Mouse (Mus musculus): ENCODE measurements around the gene Defb30. TPM values are rescaled to one million over a fixed set of nuclear protein-coding genes. Genes with fewer than 3 reads are reported as not detected.

Defb30 gene
- polyA plus RNA-seq (2015; fragmentation: Nextera tagmentation; extraction: Ambion mirVana), result not detected in 2 replicates

- DNase-seq (ENCODE audit: low spot score), result no peak
- Histone ChIP-seq H3K27me3 (ENCODE audit: insufficient read depth, low read length) (no peaks in the 10 kb centered on the region), H3K4me2 (ENCODE audit: low read length) (no peak within 1 kb of the TSS), H3K4me1 (replicated peaks; ENCODE audit: insufficient read depth, low read length) (no peaks in the 10 kb centered on the region), H3K36me3 (ENCODE audit: insufficient read depth, low read length) (no peaks in the 10 kb centered on the region), H3K9me3 (replicated peaks; ENCODE audit: low read length) (no peaks in the 10 kb centered on the region), H3K4me3 (replicated peaks; ENCODE audit: low read depth, low read length) (no peak within 1 kb of the TSS), H3K9ac (ENCODE audit: low read depth, low read length) (no peak within 1 kb of the TSS), H3K27ac (no peak within 1 kb of the TSS)
- no peak for ATAC-seq (replicated peaks; ENCODE audit: low FRiP score, low read depth)
- WGBS, result 79% methylated on average over 10 of the region's 14 CpGs
- TF ChIP-seq CTCF (IDR thresholded peaks at IDR 0.05; ENCODE audit: low read depth), result no peak
Measured at GRCm38 (mm10) chr14:63049910-63050370, at the start of gene Defb30. Gene Defb30, minus strand, starts transcription at chr14:63049960.

GRCm38 (mm10) chr14:63067708-63068107 is 17.9 kb upstream of the Defb30 start:
- no peak for ATAC-seq (replicated peaks; ENCODE audit: low FRiP score, low read depth)
- Histone ChIP-seq H3K9ac (ENCODE audit: low read depth, low read length) (no peak overlapping the region), H3K4me3 (replicated peaks; ENCODE audit: low read depth, low read length) (no peak overlapping the region), H3K36me3 (ENCODE audit: insufficient read depth, low read length) (no peaks in the 10 kb centered on the region), H3K9me3 (replicated peaks; ENCODE audit: low read length) (no peaks in the 10 kb centered on the region), H3K4me2 (ENCODE audit: low read length) (no peak overlapping the region), H3K4me1 (replicated peaks; ENCODE audit: insufficient read depth, low read length) (no peaks in the 10 kb centered on the region), H3K27ac (no peak overlapping the region), H3K27me3 (ENCODE audit: insufficient read depth, low read length) (no peaks in the 10 kb centered on the region)
- 58% methylated on average over 15 of the region's 15 CpGs for WGBS
- DNase-seq (ENCODE audit: low spot score), result no peak
- TF ChIP-seq CTCF (IDR thresholded peaks at IDR 0.05; ENCODE audit: low read depth), result no peak

GRCm38 (mm10) chr14:63066630-63067310 is 17.0 kb upstream of the Defb30 start:
- ATAC-seq (replicated peaks; ENCODE audit: low FRiP score, low read depth) (no peak), DNase-seq (ENCODE audit: low spot score) (peak; percentile 79)
- no peaks in the 10 kb centered on the region for H3K36me3 ChIP-seq (ENCODE audit: insufficient read depth, low read length)
- H3K4me2 ChIP-seq (ENCODE audit: low read length), result no peak overlapping the region
- no peak overlapping the region for H3K4me3 ChIP-seq (replicated peaks; ENCODE audit: low read depth, low read length)
- no peak overlapping the region for H3K27ac ChIP-seq
- H3K27me3 ChIP-seq (ENCODE audit: insufficient read depth, low read length), result no peaks in the 10 kb centered on the region
- H3K9ac ChIP-seq (ENCODE audit: low read depth, low read length), result no peak overlapping the region
- H3K9me3 ChIP-seq (replicated peaks; ENCODE audit: low read length), result no peaks in the 10 kb centered on the region
- no peaks in the 10 kb centered on the region for H3K4me1 ChIP-seq (replicated peaks; ENCODE audit: insufficient read depth, low read length)
- TF ChIP-seq CTCF (IDR thresholded peaks at IDR 0.05; ENCODE audit: low read depth), result peak; percentile 97
- WGBS, result 30% methylated on average over 16 of the region's 16 CpGs

DNA sequence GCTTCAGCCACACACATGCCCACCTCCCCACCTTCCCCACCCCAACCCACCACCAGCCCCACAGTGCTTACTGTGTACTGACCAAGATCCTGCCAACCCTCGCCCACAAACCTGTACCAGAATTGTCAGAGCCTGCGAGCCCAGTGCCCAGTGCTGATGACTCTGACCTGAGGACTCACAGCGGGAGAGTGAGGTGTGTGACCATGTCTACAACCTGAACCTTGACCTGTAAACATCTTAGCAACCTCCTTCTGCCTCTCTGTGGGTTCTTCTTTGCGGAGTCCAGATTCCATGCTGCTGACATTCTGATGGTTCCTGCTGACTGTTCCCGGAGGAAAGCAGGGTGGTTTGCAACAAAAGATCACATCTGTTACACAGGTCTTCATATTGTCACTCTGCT is 15.6 kb upstream of the Defb30 start:
- Histone ChIP-seq H3K36me3 (ENCODE audit: insufficient read depth, low read length) (no peaks in the 10 kb centered on the region), H3K27ac (no peak overlapping the region), H3K9me3 (replicated peaks; ENCODE audit: low read length) (no peaks in the 10 kb centered on the region), H3K4me3 (replicated peaks; ENCODE audit: low read depth, low read length) (no peak overlapping the region), H3K9ac (ENCODE audit: low read depth, low read length) (no peak overlapping the region), H3K27me3 (ENCODE audit: insufficient read depth, low read length) (no peaks in the 10 kb centered on the region), H3K4me2 (ENCODE audit: low read length) (no peak overlapping the region), H3K4me1 (replicated peaks; ENCODE audit: insufficient read depth, low read length) (no peaks in the 10 kb centered on the region)
- DNase-seq (ENCODE audit: low spot score) (no peak), ATAC-seq (replicated peaks; ENCODE audit: low FRiP score, low read depth) (no peak)
- 79% methylated on average over 5 of the region's 5 CpGs for WGBS
- TF ChIP-seq CTCF (IDR thresholded peaks at IDR 0.05; ENCODE audit: low read depth), result no peak

DNA sequence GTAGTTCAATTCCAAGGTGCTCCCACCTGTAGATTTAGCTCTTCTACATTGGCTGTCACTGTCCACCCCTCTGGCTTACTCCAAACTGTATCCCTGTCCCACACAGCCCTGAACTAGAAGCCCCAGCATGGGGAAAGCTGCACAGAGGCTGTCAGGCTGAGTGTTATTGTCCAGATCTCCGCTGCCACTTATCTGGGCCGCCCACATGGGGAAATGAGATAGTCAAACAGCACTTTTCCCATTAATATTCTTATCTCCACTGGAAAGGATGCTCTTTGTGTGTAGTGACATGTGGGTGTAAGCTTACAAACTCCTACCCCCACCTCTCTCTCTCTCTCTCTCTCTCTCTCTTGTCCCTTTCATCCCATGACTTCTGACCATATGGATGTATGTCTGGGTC is 12.4 kb upstream of the Defb30 start:
- Histone ChIP-seq H3K9ac (ENCODE audit: low read depth, low read length) (no peak overlapping the region), H3K9me3 (replicated peaks; ENCODE audit: low read length) (no peaks in the 10 kb centered on the region), H3K36me3 (ENCODE audit: insufficient read depth, low read length) (no peaks in the 10 kb centered on the region), H3K4me3 (replicated peaks; ENCODE audit: low read depth, low read length) (no peak overlapping the region), H3K4me2 (ENCODE audit: low read length) (no peak overlapping the region), H3K27ac (no peak overlapping the region), H3K4me1 (replicated peaks; ENCODE audit: insufficient read depth, low read length) (no peaks in the 10 kb centered on the region), H3K27me3 (ENCODE audit: insufficient read depth, low read length) (no peaks in the 10 kb centered on the region)
- ATAC-seq (replicated peaks; ENCODE audit: low FRiP score, low read depth) (no peak), DNase-seq (ENCODE audit: low spot score) (no peak)
- 81% methylated on average over 2 of the region's 2 CpGs for WGBS
- TF ChIP-seq CTCF (IDR thresholded peaks at IDR 0.05; ENCODE audit: low read depth), result no peak

GRCm38 (mm10) chr14:63060361-63060760 is 10.6 kb upstream of the Defb30 start:
- Histone ChIP-seq H3K4me3 (replicated peaks; ENCODE audit: low read depth, low read length) (no peak overlapping the region), H3K27me3 (ENCODE audit: insufficient read depth, low read length) (no peaks in the 10 kb centered on the region), H3K4me2 (ENCODE audit: low read length) (no peak overlapping the region), H3K27ac (no peak overlapping the region), H3K36me3 (ENCODE audit: insufficient read depth, low read length) (no peaks in the 10 kb centered on the region), H3K9me3 (replicated peaks; ENCODE audit: low read length) (no peaks in the 10 kb centered on the region), H3K9ac (ENCODE audit: low read depth, low read length) (no peak overlapping the region), H3K4me1 (replicated peaks; ENCODE audit: insufficient read depth, low read length) (no peaks in the 10 kb centered on the region)
- no peak for TF ChIP-seq CTCF (IDR thresholded peaks at IDR 0.05; ENCODE audit: low read depth)
- ATAC-seq (replicated peaks; ENCODE audit: low FRiP score, low read depth) (no peak), DNase-seq (ENCODE audit: low spot score) (no peak)
- 75% methylated on average over 10 of the region's 10 CpGs for WGBS

GRCm38 (mm10) chr14:63054729-63055128 is 5.0 kb upstream of the Defb30 start:
- no peaks in the 10 kb centered on the region for H3K4me1 ChIP-seq (replicated peaks; ENCODE audit: insufficient read depth, low read length)
- no peak overlapping the region for H3K4me2 ChIP-seq (ENCODE audit: low read length)
- no peak overlapping the region for H3K4me3 ChIP-seq (replicated peaks; ENCODE audit: low read depth, low read length)
- peak; percentile 31; the same call in 1 of the 2 replicates for TF ChIP-seq CTCF (IDR thresholded peaks at IDR 0.05; ENCODE audit: low read depth)
- ATAC-seq (replicated peaks; ENCODE audit: low FRiP score, low read depth) (peak; percentile 85), DNase-seq (ENCODE audit: low spot score) (peak; percentile 72)
- no peaks in the 10 kb centered on the region for H3K36me3 ChIP-seq (ENCODE audit: insufficient read depth, low read length)
- 28% methylated on average over 6 of the region's 6 CpGs for WGBS
- no peaks in the 10 kb centered on the region for H3K27me3 ChIP-seq (ENCODE audit: insufficient read depth, low read length)
- no peak overlapping the region for H3K27ac ChIP-seq
- H3K9ac ChIP-seq (ENCODE audit: low read depth, low read length), result no peak overlapping the region
- H3K9me3 ChIP-seq (replicated peaks; ENCODE audit: low read length), result no peaks in the 10 kb centered on the region

All from kidney, postnatal 0 days (tissue).